Mouse (Mus musculus): ENCODE measurements around the gene Tbc1d1. TPM values are rescaled to one million over a fixed set of nuclear protein-coding genes. Genes with fewer than 3 reads are reported as not detected.

The Tbc1d1 gene
- polyA plus RNA-seq, 1 experiment from 2014 or later: 33.4 TPM

- no peak for ATAC-seq (ENCODE audit: insufficient number of reproducible peaks, insufficient read depth, low FRiP score, low read depth)
- 82% methylated on average over 4 of the region's 4 CpGs for WGBS
- Histone ChIP-seq H3K36me3 (ENCODE audit: control insufficient read depth, insufficient read depth, low read length) (no peaks in the 10 kb centered on the region), H3K27me3 (ENCODE audit: control insufficient read depth, insufficient read depth, low read length) (no peaks in the 10 kb centered on the region), H3K27ac (replicated peaks in 1 of 2; ENCODE audit: control insufficient read depth in 1 of 2, insufficient read depth in 1 of 2, low read depth in 2 of 2, low read length in 2 of 2) (no peak overlapping the region), H3K4me3 (ENCODE audit: control insufficient read depth in 1 of 2, insufficient read depth in 1 of 2, low read depth in 1 of 2, low read length in 2 of 2) (no peak overlapping the region), H3K9me3 (ENCODE audit: control insufficient read depth, low read length) (no peaks in the 10 kb centered on the region), H3K4me1 (ENCODE audit: control insufficient read depth in 2 of 2, insufficient read depth in 2 of 2, low read length in 2 of 2) (peaks cover 0 to 3% of the 10 kb centered on the region in 2 experiments; a peak in 1 of 4 replicates), H3K4me2 (ENCODE audit: low read length) (no peak overlapping the region), H3K9ac (ENCODE audit: low read length) (no peak overlapping the region)
Observed at GRCm38 (mm10) chr5:64216326-64216725, 60.2 kb downstream of the Tbc1d1 start.

- Histone ChIP-seq H3K9me3 (ENCODE audit: control insufficient read depth, low read length) (no peaks in the 10 kb centered on the region), H3K27ac (replicated peaks in 1 of 2; ENCODE audit: control insufficient read depth in 1 of 2, insufficient read depth in 1 of 2, low read depth in 2 of 2, low read length in 2 of 2) (no peak overlapping the region), H3K4me2 (ENCODE audit: low read length) (no peak overlapping the region), H3K36me3 (ENCODE audit: control insufficient read depth, insufficient read depth, low read length) (no peaks in the 10 kb centered on the region), H3K4me1 (ENCODE audit: control insufficient read depth in 2 of 2, insufficient read depth in 2 of 2, low read length in 2 of 2) (no peaks in the 10 kb centered on the region), H3K9ac (ENCODE audit: low read length) (no peak overlapping the region), H3K4me3 (ENCODE audit: control insufficient read depth in 1 of 2, insufficient read depth in 1 of 2, low read depth in 1 of 2, low read length in 2 of 2) (no peak overlapping the region), H3K27me3 (ENCODE audit: control insufficient read depth, insufficient read depth, low read length) (no peaks in the 10 kb centered on the region)
- no peak for ATAC-seq (ENCODE audit: insufficient number of reproducible peaks, insufficient read depth, low FRiP score, low read depth)
- 65% methylated on average over 8 of the region's 8 CpGs for WGBS
Observed at GRCm38 (mm10) chr5:64217256-64217655, 61.2 kb downstream of the Tbc1d1 start.

- ATAC-seq (ENCODE audit: insufficient number of reproducible peaks, insufficient read depth, low FRiP score, low read depth): no peak
Observed at GRCm38 (mm10) chr5:64217816-64218602, 61.9 kb downstream of the Tbc1d1 start.

GRCm38 (mm10) chr5:64218603-64218999 is 62.5 kb downstream of the Tbc1d1 start:
- 79% methylated on average over 7 of the region's 7 CpGs for WGBS
- Histone ChIP-seq H3K4me2 (ENCODE audit: low read length) (no peak overlapping the region), H3K4me1 (ENCODE audit: control insufficient read depth in 2 of 2, insufficient read depth in 2 of 2, low read length in 2 of 2) (no peaks in the 10 kb centered on the region), H3K9ac (ENCODE audit: low read length) (no peak overlapping the region), H3K36me3 (ENCODE audit: control insufficient read depth, insufficient read depth, low read length) (no peaks in the 10 kb centered on the region), H3K9me3 (ENCODE audit: control insufficient read depth, low read length) (no peaks in the 10 kb centered on the region), H3K4me3 (ENCODE audit: control insufficient read depth in 1 of 2, insufficient read depth in 1 of 2, low read depth in 1 of 2, low read length in 2 of 2) (no peak overlapping the region), H3K27me3 (ENCODE audit: control insufficient read depth, insufficient read depth, low read length) (no peaks in the 10 kb centered on the region), H3K27ac (replicated peaks in 1 of 2; ENCODE audit: control insufficient read depth in 1 of 2, insufficient read depth in 1 of 2, low read depth in 2 of 2, low read length in 2 of 2) (no peak overlapping the region)
- ATAC-seq (ENCODE audit: insufficient number of reproducible peaks, insufficient read depth, low FRiP score, low read depth): no peak

More at GRCm38 (mm10) chr5:64217816-64218602, 61.9 kb downstream of the Tbc1d1 start:
- H3K27me3 ChIP-seq (ENCODE audit: control insufficient read depth, insufficient read depth, low read length): no peaks in the 10 kb centered on the region
- no peak overlapping the region for H3K4me3 ChIP-seq (ENCODE audit: control insufficient read depth in 1 of 2, insufficient read depth in 1 of 2, low read depth in 1 of 2, low read length in 2 of 2)
- H3K27ac ChIP-seq (replicated peaks in 1 of 2; ENCODE audit: control insufficient read depth in 1 of 2, insufficient read depth in 1 of 2, low read depth in 2 of 2, low read length in 2 of 2): no peak overlapping the region
- 72% methylated on average over 13 of the region's 13 CpGs for WGBS
- no peak overlapping the region for H3K9ac ChIP-seq (ENCODE audit: low read length)
- no peaks in the 10 kb centered on the region for H3K4me1 ChIP-seq (ENCODE audit: control insufficient read depth in 2 of 2, insufficient read depth in 2 of 2, low read length in 2 of 2)
- no peaks in the 10 kb centered on the region for H3K36me3 ChIP-seq (ENCODE audit: control insufficient read depth, insufficient read depth, low read length)
- H3K9me3 ChIP-seq (ENCODE audit: control insufficient read depth, low read length): no peaks in the 10 kb centered on the region
- no peak overlapping the region for H3K4me2 ChIP-seq (ENCODE audit: low read length)

GRCm38 (mm10) chr5:64220776-64221175 is 64.7 kb downstream of the Tbc1d1 start:
- 92% methylated on average over 4 of the region's 4 CpGs for WGBS
- Histone ChIP-seq H3K36me3 (ENCODE audit: control insufficient read depth, insufficient read depth, low read length) (no peaks in the 10 kb centered on the region), H3K9me3 (ENCODE audit: control insufficient read depth, low read length) (no peaks in the 10 kb centered on the region), H3K4me1 (ENCODE audit: control insufficient read depth in 2 of 2, insufficient read depth in 2 of 2, low read length in 2 of 2) (0 out of 4 replicates have a peak, but pooled peaks cover 0 to 3% of the 10 kb centered on the region in 2 experiments), H3K4me2 (ENCODE audit: low read length) (no peak overlapping the region), H3K4me3 (ENCODE audit: control insufficient read depth in 1 of 2, insufficient read depth in 1 of 2, low read depth in 1 of 2, low read length in 2 of 2) (no peak overlapping the region), H3K27ac (replicated peaks in 1 of 2; ENCODE audit: control insufficient read depth in 1 of 2, insufficient read depth in 1 of 2, low read depth in 2 of 2, low read length in 2 of 2) (no peak overlapping the region), H3K27me3 (ENCODE audit: control insufficient read depth, insufficient read depth, low read length) (no peaks in the 10 kb centered on the region), H3K9ac (ENCODE audit: low read length) (no peak overlapping the region)
- ATAC-seq (ENCODE audit: insufficient number of reproducible peaks, insufficient read depth, low FRiP score, low read depth): no peak

- peak; percentile 31; the same call in 1 of the 2 replicates for ATAC-seq (ENCODE audit: insufficient number of reproducible peaks, insufficient read depth, low FRiP score, low read depth)
- Histone ChIP-seq H3K27me3 (ENCODE audit: control insufficient read depth, insufficient read depth, low read length) (no peaks in the 10 kb centered on the region), H3K27ac (replicated peaks in 1 of 2; ENCODE audit: control insufficient read depth in 1 of 2, insufficient read depth in 1 of 2, low read depth in 2 of 2, low read length in 2 of 2) (peak overlapping the region in 1 of 2 experiments; percentile 31; a peak in 1 of 4 replicates)
Observed at GRCm38 (mm10) chr5:64224735-64225425, 68.8 kb downstream of the Tbc1d1 start.

GRCm38 (mm10) chr5:64228252-64228651 is 72.1 kb downstream of the Tbc1d1 start:
- no peak overlapping the region for H3K4me2 ChIP-seq (ENCODE audit: low read length)
- ATAC-seq (ENCODE audit: insufficient number of reproducible peaks, insufficient read depth, low FRiP score, low read depth): no peak
- H3K36me3 ChIP-seq (ENCODE audit: control insufficient read depth, insufficient read depth, low read length): no peaks in the 10 kb centered on the region
- no peak overlapping the region for H3K27ac ChIP-seq (replicated peaks in 1 of 2; ENCODE audit: control insufficient read depth in 1 of 2, insufficient read depth in 1 of 2, low read depth in 2 of 2, low read length in 2 of 2)
- no peaks in the 10 kb centered on the region for H3K27me3 ChIP-seq (ENCODE audit: control insufficient read depth, insufficient read depth, low read length)
- WGBS: 71% methylated on average over 3 of the region's 3 CpGs
- H3K4me3 ChIP-seq (ENCODE audit: control insufficient read depth in 1 of 2, insufficient read depth in 1 of 2, low read depth in 1 of 2, low read length in 2 of 2): no peak overlapping the region
- H3K9ac ChIP-seq (ENCODE audit: low read length): no peak overlapping the region
- peaks cover 5 to 10% of the 10 kb centered on the region in 2 experiments; a peak in 3 of 4 replicates for H3K4me1 ChIP-seq (ENCODE audit: control insufficient read depth in 2 of 2, insufficient read depth in 2 of 2, low read length in 2 of 2)
- no peaks in the 10 kb centered on the region for H3K9me3 ChIP-seq (ENCODE audit: control insufficient read depth, low read length)

More at GRCm38 (mm10) chr5:64224735-64225425, 68.8 kb downstream of the Tbc1d1 start:
- Histone ChIP-seq H3K9me3 (ENCODE audit: control insufficient read depth, low read length) (no peaks in the 10 kb centered on the region), H3K4me2 (ENCODE audit: low read length) (no peak overlapping the region), H3K36me3 (ENCODE audit: control insufficient read depth, insufficient read depth, low read length) (no peaks in the 10 kb centered on the region), H3K4me3 (ENCODE audit: control insufficient read depth in 1 of 2, insufficient read depth in 1 of 2, low read depth in 1 of 2, low read length in 2 of 2) (no peak overlapping the region), H3K9ac (ENCODE audit: low read length) (no peak overlapping the region), H3K4me1 (ENCODE audit: control insufficient read depth in 2 of 2, insufficient read depth in 2 of 2, low read length in 2 of 2) (0 out of 4 replicates have a peak, but pooled peaks cover 0 to 3% of the 10 kb centered on the region in 2 experiments)
- 72% methylated on average over 9 of the region's 9 CpGs for WGBS
